Mouse (Mus musculus): Measurements from ENCODE around the gene Cenpp.

Cenpp gene

DNA sequence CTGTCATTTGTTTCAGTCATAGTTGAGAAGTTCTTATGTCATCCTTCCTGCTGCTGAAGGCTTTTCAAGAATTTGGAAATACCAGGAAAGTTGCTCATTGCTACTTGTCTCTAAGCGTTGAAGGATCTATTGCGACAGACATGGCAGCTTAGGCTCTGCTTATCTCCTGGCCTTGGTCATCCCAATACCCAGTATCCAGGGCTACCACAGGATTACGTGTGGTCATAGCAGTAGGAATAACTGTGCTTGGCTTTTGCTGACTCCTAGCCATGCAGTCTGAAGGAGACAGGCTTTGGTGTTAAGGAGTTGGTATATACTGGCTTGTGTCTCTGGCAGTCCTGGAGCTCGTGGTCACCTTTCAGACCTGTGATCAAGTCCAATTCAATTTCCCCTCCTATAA lies 192.3 kb downstream of the Cenpp start:
- DNase-seq = no peak

DNA sequence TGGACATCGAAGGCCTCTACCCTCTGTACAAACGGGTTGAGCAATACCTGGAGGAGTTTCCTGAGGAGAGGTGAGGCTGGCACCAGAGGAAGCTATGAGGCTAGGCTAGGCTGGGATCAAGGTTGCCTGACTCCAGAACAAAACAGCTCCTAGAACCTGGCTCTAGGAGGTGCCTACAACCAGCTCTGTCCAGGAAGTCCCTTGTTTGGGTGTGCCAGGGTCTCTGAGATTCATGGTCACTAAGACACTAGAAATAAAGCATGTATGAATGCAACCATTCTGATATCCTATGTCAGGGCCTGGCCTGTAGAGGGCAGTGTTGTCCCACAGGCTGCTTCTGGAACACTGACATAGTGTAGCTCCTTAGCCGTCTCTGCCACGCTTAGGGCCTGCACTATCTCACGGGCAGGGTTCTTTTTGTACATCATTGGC lies 203.3 kb downstream of the Cenpp start:
- peak; percentile 82 for DNase-seq

DNA sequence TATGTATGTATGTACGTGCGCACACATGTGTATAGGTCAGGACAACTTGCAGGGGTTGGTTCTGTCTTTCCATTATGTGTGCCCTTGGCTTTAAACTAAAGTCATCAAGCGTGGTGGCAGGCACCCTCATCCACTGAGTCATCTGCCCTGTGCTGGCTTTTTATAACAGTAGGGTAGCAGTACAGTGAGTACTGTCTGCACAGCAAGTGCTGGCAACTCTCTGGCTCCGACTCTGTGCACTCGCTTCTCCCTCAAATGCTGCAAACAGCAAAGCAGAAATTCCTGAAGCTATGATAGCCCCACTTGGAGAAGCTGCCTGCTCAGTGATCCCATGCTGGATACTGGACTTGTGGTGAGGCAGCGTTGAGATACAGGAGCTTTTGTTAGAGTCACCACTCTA lies 208.1 kb downstream of the Cenpp start:
- no peak for DNase-seq

DNA sequence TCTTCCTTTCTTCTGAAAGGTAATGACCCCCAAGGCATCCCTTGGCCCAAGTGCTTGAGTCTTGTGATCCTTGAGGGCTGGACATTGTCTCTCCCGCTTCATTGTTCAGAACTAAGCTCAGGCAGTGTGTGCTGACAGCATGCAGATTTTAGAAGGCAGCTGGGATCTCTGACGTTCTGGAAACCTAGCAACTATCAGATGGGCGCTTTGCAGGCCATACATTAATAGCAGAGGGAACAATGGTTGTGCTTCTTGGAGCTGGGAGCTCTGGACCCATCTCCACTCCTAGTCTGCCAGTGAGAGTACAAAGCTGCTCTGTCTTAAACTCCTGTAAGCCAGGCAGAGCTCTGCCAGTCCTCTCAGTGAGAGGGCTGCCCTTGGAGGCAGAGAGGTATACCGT lies 216.4 kb downstream of the Cenpp start:
- DNase-seq = no peak

DNA sequence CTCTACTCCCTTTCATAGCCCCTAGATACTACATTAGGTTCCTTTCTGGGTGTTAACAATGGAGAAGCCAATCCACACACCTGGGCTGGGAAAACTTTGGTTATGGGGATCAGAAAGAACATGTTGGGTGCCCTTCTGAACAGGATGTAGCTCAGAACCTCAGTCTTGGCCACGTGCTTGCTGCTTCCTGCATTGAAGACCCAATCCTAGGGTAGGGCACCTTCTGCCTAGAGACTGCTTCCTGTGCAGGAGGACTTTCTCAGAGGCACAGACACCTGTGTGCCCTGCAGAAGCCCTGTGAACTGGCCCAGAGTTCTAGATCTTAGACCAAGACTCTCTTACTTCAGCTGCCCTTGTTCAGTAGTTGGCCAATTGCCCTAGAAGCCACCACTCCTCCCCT lies 216.8 kb downstream of the Cenpp start:
- DNase-seq = no peak

DNA sequence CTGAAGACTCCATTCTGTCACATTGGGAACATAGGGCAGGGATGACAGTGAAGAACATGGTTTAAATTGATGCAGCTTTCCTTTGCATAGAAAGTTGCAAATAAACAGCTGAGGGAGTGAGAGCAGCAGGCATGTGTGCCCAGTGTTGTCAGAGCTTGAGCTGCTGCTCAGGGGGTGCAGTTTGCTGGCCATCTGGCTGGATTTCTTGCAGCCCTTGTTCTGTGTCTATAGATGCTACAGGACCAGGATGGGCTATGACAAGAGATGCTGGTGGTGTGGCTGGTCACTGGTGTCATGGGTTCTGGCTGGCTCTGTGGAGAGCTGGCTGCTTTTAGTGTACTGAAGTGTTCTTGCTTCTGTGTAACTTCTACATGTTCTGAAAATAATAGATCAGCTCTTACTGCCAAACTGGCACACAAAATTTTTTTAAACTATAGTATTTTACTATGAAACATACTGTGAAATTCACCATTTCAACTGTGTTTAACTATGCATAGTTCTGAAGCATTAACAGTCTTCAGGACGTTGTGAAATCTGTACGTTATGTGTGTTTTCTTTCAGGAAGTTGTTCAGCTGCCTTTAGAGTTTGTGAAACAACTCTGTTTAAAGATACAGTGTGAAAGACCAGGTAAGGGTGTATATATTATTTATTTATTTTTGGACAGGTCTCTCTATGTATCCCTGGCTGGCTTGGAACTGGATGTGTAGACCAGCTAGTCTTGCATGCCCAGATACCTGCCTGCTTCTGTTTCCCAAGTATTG lies 219.1 kb downstream of the Cenpp start:
- DNase-seq = no peak

DNA sequence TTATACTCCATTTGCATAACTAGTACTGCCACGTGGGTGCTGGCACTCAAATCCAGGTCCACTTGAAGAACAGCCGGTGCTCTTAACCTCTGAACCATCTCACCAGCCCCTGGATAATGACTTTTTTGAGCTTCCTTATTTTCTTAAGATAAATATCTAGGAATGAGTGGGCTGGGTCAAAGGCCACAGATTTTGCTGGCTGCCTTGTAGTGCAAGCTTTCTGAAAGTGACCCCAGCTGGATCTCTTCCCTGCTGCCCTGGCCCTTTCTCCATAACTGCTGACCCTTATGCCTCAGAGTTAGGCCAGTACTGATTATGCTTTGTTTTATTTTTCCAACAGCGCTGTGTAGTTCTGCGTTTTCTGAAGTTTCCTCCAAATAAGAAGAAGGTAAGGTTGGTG lies 222.1 kb downstream of the Cenpp start:
- DNase-seq = no peak

DNA sequence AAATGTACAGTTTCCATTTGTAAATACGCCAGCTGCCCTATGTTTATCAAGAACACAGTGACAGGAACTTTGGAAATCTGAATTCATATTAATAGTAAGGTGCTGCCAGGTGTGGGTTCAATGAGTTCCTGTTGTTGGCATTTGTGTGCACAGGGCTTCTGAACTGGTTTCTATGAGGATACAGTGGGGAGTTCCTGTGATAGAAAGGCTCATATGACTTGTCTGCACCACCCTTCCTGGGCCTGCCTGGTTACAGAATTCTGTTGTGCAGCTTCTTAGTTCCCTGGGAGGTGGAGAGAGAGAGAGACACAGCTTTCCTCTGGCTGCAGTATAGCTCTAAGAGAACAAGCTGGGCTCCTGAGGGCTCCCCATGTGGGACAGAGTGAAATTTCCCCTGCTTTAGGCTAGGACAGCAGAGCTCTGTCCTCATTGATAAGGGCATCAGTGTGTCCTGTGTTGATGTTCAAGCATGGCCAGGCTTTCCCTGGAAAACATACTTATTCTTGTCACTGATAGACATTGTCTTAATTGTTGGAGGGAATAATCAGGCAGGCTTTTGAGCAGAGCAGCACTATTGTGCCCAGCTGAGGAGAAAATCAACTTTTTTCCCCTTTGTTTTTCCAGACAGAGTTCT lies 224.4 kb downstream of the Cenpp start:
- no peak for DNase-seq

DNA sequence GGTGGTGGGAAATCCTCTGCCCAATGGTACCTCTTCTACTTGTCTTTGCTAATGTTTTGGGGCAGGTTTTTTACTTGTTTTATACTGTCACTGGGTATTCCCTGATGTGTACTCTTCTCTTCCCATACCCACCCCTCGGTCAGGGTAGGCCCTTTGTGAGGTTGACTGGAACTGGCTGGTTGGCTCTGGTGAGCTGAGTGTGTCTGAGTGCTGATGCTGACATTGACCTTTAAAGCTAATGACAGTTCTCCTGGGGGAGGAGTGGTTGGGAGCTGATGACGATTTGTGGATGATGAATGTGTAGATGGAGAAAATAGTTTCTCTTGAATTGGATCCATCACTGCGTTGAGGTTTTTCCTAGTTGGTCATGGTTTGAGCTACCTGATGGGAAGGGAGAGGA lies 225.8 kb downstream of the Cenpp start:
- DNase-seq = no peak

DNA sequence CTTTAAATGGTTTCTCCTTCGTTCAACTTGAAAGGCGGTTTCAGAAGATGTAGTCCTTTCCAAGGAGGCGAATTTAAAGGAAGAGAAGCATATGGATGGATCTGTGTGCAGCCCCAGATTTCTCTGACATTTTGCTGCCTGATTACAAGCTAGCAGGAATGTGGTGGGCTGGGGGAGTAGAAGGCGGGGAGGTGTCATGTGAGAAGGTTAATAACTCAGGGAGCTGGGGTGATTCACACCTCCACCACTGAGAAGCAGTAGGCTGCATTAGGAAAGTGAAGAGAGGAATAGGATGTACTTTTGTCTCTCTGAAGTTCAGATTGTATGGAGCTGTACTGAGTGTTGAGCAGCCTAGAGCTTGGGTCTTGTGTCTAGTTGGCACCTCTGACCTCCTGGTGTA lies 230.6 kb downstream of the Cenpp start:
- no peak for DNase-seq

DNA sequence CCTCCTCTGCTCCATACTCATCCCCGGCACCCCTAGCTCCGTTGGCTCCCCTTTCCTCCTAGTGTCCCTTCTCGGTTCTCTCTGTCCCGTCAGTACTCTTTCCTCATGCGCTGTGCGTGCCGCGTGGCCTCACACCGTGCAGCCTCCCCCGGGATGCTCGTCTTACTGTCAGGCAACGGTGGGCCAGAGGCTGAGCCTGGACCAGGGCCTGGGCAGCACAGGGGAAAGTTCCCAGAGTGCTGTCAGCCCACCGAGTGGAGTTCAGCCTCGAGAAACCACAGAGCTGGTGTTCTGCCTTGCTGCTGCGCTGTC lies 231.0 kb downstream of the Cenpp start:
- peak; percentile 36 for DNase-seq

DNA sequence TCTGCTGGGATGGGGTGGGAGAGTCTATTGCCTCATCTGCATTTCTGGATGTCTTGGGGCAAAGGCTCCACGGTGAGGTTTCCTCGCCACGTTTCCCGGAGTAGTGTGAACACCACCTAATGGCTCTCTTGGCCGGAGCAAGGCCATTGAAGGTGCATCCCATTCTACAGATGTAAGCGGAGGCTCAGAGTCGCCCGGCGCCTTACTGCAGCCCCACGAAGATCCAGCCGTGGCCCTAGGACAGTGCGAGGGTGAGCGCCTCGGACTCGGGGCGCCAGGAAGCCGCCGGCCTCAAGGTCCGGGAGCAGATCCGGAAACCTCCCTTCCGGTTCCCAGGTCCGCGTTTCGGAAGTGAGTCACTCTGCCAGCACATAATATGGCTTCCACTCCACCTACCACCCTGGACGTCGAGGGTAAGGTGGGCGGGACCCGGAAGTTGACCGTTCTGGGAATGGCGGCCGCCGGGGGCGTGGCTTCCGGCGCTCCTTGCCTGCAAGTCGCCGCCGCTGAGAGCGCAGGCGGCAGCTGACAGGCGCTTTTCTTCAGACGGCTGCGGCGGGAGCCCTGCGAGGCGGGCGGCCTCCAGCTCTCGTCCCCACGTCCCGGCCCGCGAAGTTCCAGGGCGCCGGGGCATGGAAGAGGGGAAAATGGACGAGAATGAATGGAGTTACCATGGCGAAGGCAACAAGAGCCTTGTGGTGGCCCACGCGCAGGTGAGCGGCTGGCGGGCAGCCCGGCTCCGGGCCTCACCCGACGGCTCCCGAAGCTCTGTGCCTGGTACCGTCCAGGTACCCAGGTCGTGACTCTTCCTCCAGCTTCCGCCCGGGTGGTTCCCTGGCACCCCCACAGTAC lies 231.6 kb downstream of the Cenpp start, which contains the start of gene Ippk:
TSS of gene Ippk (plus strand) at position 496 of the 852 bp plus-strand sequence.
- DNase-seq = peak; percentile 99
